Mouse (Mus musculus): Measurements from ENCODE around the gene Apba1. TPM values are rescaled to one million over a fixed set of nuclear protein-coding genes. Genes with fewer than 3 reads are reported as not detected.

Gene Apba1
- polyA plus RNA-seq, 1 experiment from 2014 or later: 0.52 TPM

- DNase-seq (ENCODE audit: low spot score): no peak
These were observed 210.2 kb downstream of the Apba1 start for GRCm38 (mm10) chr19:23968862-23969225.

- DNase-seq (ENCODE audit: low spot score): no peak
These were observed 211.7 kb downstream of the Apba1 start for GRCm38 (mm10) chr19:23970374-23970773.

GRCm38 (mm10) chr19:23971391-23971790, 212.7 kb downstream of the Apba1 start:
- no peak for DNase-seq (ENCODE audit: low spot score)

- DNase-seq (ENCODE audit: low spot score): no peak
These were observed 214.4 kb downstream of the Apba1 start for GRCm38 (mm10) chr19:23972881-23973649.

GRCm38 (mm10) chr19:23977901-23978443, 219.3 kb downstream of the Apba1 start:
- DNase-seq (ENCODE audit: low spot score): no peak

- DNase-seq (ENCODE audit: low spot score): no peak
These were observed 221.9 kb downstream of the Apba1 start for GRCm38 (mm10) chr19:23980598-23980997.

- DNase-seq (ENCODE audit: low spot score): no peak
These were observed 225.5 kb downstream of the Apba1 start for GRCm38 (mm10) chr19:23984186-23984585.

GRCm38 (mm10) chr19:23987291-23987690, 228.6 kb downstream of the Apba1 start:
- DNase-seq (ENCODE audit: low spot score): no peak

GRCm38 (mm10) chr19:23988166-23988565, 229.5 kb downstream of the Apba1 start:
- no peak for DNase-seq (ENCODE audit: low spot score)

- no peak for DNase-seq (ENCODE audit: low spot score)
These were observed 237.2 kb downstream of the Apba1 start for GRCm38 (mm10) chr19:23995766-23996399.

Other genes with a start within 250 kb of the Apba1 start
- 0.24 and 0.38 TPM in 2 replicates for gene 1700028P14Rik, start 106.1 kb upstream of the Apba1 start, polyA plus RNA-seq (2015; fragmentation: Nextera tagmentation; extraction: Ambion mirVana)
- 4.2 and 5.9 TPM in 2 replicates for gene Ptar1, start 71.5 kb upstream of the Apba1 start, polyA plus RNA-seq (2015; fragmentation: Nextera tagmentation; extraction: Ambion mirVana)